Comparison of ENCODE assay signal across 10 mouse cellular contexts in the genomic region with DNA sequence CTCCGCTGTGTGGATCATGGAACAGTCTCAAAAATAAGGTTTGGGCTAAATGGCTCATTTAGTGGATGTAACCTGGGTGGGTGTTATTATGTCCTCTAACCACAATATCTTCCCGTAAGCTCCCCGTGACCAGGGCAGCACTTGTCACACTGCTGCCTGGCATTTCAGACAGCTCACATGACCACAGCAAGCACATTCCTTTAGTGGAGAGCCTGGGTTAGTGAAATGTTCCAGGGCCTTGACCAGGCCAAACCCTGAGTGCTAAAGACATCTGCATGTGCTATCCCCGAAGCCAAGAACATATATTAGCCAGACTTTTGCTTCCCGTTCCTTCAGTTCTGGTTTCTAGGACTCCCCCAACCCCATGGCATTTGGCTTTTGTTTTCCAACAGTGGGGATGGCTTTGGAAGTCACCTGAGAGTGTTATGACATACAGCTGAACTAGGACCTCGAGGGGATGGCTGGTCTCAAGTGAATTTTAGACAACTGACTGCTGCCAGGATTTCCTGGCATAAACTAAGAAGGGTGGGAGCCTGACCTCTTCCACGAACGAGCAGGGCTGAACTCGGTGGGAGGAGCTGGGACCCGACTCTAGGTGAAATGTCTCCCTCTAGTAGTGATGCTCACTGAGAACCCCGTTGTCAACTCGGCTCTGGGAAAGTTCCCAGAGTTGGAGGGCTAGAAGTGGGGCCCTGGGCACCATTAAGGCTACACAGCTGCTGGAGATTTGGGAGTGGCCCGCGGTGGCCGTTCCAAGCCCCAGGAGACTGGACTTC. TPM values are rescaled to one million over a fixed set of nuclear protein-coding genes. Genes with fewer than 3 reads are reported as not detected.
DNase-seq lines count a peak whose midpoint lies in the region; ATAC-seq and TF ChIP-seq lines count a peak whose summit lies in the region.
"Had no signal": no experiment of that assay in that cellular context is flagged by ENCODE, and none has a peak within 500 bp of the region (broad histone marks: within the 10 kb centered on the region; RNA-seq: fewer than 3 reads in every experiment).

No protein-coding gene starts in this region.

- no peak overlapping the region for H3K27ac ChIP-seq in lung, embryonic 14.5 days (ENCODE audit: low read depth)
- no peak overlapping the region for H3K27ac ChIP-seq in intestine, embryonic 15.5 days
- H3K27ac ChIP-seq in stomach, embryonic 15.5 days = no peak overlapping the region
- no peak overlapping the region for H3K27ac ChIP-seq in forebrain, postnatal 0 days (ENCODE audit: low read depth, low read length)

- H3K9ac ChIP-seq in lung, embryonic 14.5 days = no peak overlapping the region; the same call in 1 of the 2 replicates
- H3K9ac ChIP-seq in intestine, embryonic 15.5 days = no peak overlapping the region
- no peak overlapping the region for H3K9ac ChIP-seq in stomach, embryonic 15.5 days
- H3K9ac ChIP-seq in forebrain, postnatal 0 days = no peak overlapping the region

- H3K27me3 ChIP-seq in lung, embryonic 14.5 days (ENCODE audit: insufficient read depth, low read length) = no peaks in the 10 kb centered on the region
- H3K27me3 ChIP-seq in intestine, embryonic 15.5 days (replicated peaks) = no peaks in the 10 kb centered on the region
- no peaks in the 10 kb centered on the region for H3K27me3 ChIP-seq in stomach, embryonic 15.5 days (replicated peaks)
- no peaks in the 10 kb centered on the region for H3K27me3 ChIP-seq in forebrain, postnatal 0 days (ENCODE audit: insufficient read depth, low read length)

- no peak overlapping the region for H3K4me3 ChIP-seq in lung, embryonic 14.5 days (ENCODE audit: low read depth, low read length)
- H3K4me3 ChIP-seq in intestine, embryonic 15.5 days (replicated peaks) = no peak overlapping the region
- H3K4me3 ChIP-seq in stomach, embryonic 15.5 days (replicated peaks) = no peak overlapping the region
- no peak overlapping the region for H3K4me3 ChIP-seq in forebrain, postnatal 0 days (ENCODE audit: low read depth, low read length)

- WGBS in lung, embryonic 14.5 days = 26% methylated on average over 15 of the region's 15 CpGs
- WGBS in intestine, embryonic 15.5 days = 29% methylated on average over 15 of the region's 15 CpGs
- WGBS in stomach, embryonic 15.5 days = 28% methylated on average over 15 of the region's 15 CpGs
- 45% methylated on average over 15 of the region's 15 CpGs for whole genome bisulfite sequencing in forebrain, postnatal 0 days

- H3K4me2 ChIP-seq in lung, embryonic 14.5 days = peak overlapping the region; percentile 45
- peak overlapping the region; percentile 52 for H3K4me2 ChIP-seq in intestine, embryonic 15.5 days (replicated peaks)
- peak overlapping the region; percentile 40 for H3K4me2 ChIP-seq in stomach, embryonic 15.5 days
- H3K4me2 ChIP-seq in forebrain, postnatal 0 days (ENCODE audit: low read depth) = no peak overlapping the region
- H3K4me2 ChIP-seq: midbrain, embryonic 11.5 days had no signal

- peaks cover 13% of the 10 kb centered on the region for H3K36me3 ChIP-seq in lung, embryonic 14.5 days (ENCODE audit: insufficient read depth)
- peaks cover 1% of the 10 kb centered on the region; the same call in 1 of the 2 replicates for H3K36me3 ChIP-seq in intestine, embryonic 15.5 days
- H3K36me3 ChIP-seq in stomach, embryonic 15.5 days = 0 out of 2 replicates have a peak, but pooled peaks cover 6% of the 10 kb centered on the region
- peaks cover 34% of the 10 kb centered on the region for H3K36me3 ChIP-seq in forebrain, postnatal 0 days (ENCODE audit: insufficient read depth)

- no peaks in the 10 kb centered on the region for H3K4me1 ChIP-seq in lung, embryonic 14.5 days (ENCODE audit: insufficient read depth)
- H3K4me1 ChIP-seq in intestine, embryonic 15.5 days (replicated peaks) = no peaks in the 10 kb centered on the region
- peaks cover 5% of the 10 kb centered on the region for H3K4me1 ChIP-seq in stomach, embryonic 15.5 days
- H3K4me1 ChIP-seq in forebrain, postnatal 0 days (ENCODE audit: insufficient read depth) = no peaks in the 10 kb centered on the region

- H3K9me3 ChIP-seq in lung, embryonic 14.5 days (ENCODE audit: low read depth, low read length) = no peaks in the 10 kb centered on the region
- no peaks in the 10 kb centered on the region for H3K9me3 ChIP-seq in intestine, embryonic 15.5 days
- H3K9me3 ChIP-seq in stomach, embryonic 15.5 days = no peaks in the 10 kb centered on the region
- H3K9me3 ChIP-seq in forebrain, postnatal 0 days (ENCODE audit: low read length) = no peaks in the 10 kb centered on the region

- TF ChIP-seq CTCF in lung, embryonic 14.5 days (IDR thresholded peaks at IDR 0.05; ENCODE audit: low read depth) = no peak
- no peak for TF ChIP-seq CTCF in forebrain, postnatal 0 days (IDR thresholded peaks at IDR 0.05; ENCODE audit: low read depth)

- DNase-seq in adrenal gland, adult 2 months = peak; percentile 35
- no peak for DNase-seq in adrenal gland, adult 18-20 months (ENCODE audit: low spot score in 2 of 2)
- no peak for DNase-seq in lung, embryonic 14.5 days
- no peak for DNase-seq in lung, postnatal 14 days
- no peak for DNase-seq in forebrain, postnatal 0 days
- no peak for DNase-seq in spleen, postnatal 10 days (ENCODE audit: low spot score in 2 of 2)
- DNase-seq: gastrocnemius, postnatal 36 days had no signal

- no peak for ATAC-seq in lung, embryonic 14.5 days (ENCODE audit: insufficient read depth)
- no peak for ATAC-seq in intestine, embryonic 15.5 days
- no peak for ATAC-seq in stomach, embryonic 15.5 days (ENCODE audit: insufficient read depth, low FRiP score, low read depth)
- no peak for ATAC-seq in forebrain, postnatal 0 days

RNA-seq across cellular contexts. Expression of gene Gnpat, which starts 29.2 kb away (rescaled TPM):
- total RNA-seq in adrenal gland, adult 2 months (2021) = 100 to 1,000 TPM in 1 of 2 experiments, 10 to 100 TPM in 1; 81.0 to 108 TPM
- polyA plus RNA-seq in adrenal gland, adult 2 months (2012; rRNA removed) = 66.9 and 77.8 TPM in 2 replicates
- 100 to 1,000 TPM in 1 of 2 experiments, 10 to 100 TPM in 1; 94.9 to 110 TPM for total RNA-seq in adrenal gland, adult 18-20 months (2021)
- polyA plus RNA-seq in lung, embryonic 14.5 days (2014; fragmentation: Nextera tagmentation; extraction: Ambion mirVana) = 115 and 118 TPM in 2 replicates
- polyA plus RNA-seq in intestine, embryonic 15.5 days (2015; fragmentation: Nextera tagmentation; extraction: Ambion mirVana) = 82.6 and 83.9 TPM in 2 replicates
- polyA plus RNA-seq in stomach, embryonic 15.5 days (2015; fragmentation: Nextera tagmentation; extraction: Ambion mirVana) = 84.0 and 85.7 TPM in 2 replicates
- 51.8 and 52.9 TPM in 2 replicates for total RNA-seq in forebrain, postnatal 0 days (2014; rRNA removed)
- 42.7 and 51.7 TPM in 2 replicates for polyA plus RNA-seq in forebrain, postnatal 0 days (2015; fragmentation: Nextera tagmentation; extraction: Ambion mirVana)

RNA-seq across cellular contexts. Expression of gene 2810004N23Rik, which starts 29.3 kb away (rescaled TPM):
- total RNA-seq in adrenal gland, adult 2 months (2021) = 10 to 100 TPM; 25.9 to 28.0 TPM
- 7.6 and 10.7 TPM in 2 replicates for polyA plus RNA-seq in adrenal gland, adult 2 months (2012; rRNA removed)
- total RNA-seq in adrenal gland, adult 18-20 months (2021) = 10 to 100 TPM; 22.8 to 28.4 TPM
- 43.5 and 44.5 TPM in 2 replicates for polyA plus RNA-seq in lung, embryonic 14.5 days (2014; fragmentation: Nextera tagmentation; extraction: Ambion mirVana)
- 44.8 and 48.6 TPM in 2 replicates for polyA plus RNA-seq in intestine, embryonic 15.5 days (2015; fragmentation: Nextera tagmentation; extraction: Ambion mirVana)
- polyA plus RNA-seq in stomach, embryonic 15.5 days (2015; fragmentation: Nextera tagmentation; extraction: Ambion mirVana) = 44.9 and 45.3 TPM in 2 replicates
- total RNA-seq in forebrain, postnatal 0 days (2014; rRNA removed) = 25.2 and 33.8 TPM in 2 replicates
- polyA plus RNA-seq in forebrain, postnatal 0 days (2015; fragmentation: Nextera tagmentation; extraction: Ambion mirVana) = 19.9 and 23.4 TPM in 2 replicates

RNA-seq across cellular contexts. Expression of gene Trim67, which starts 40.7 kb away (rescaled TPM):
- 1 to 10 TPM; 1.4 to 3.5 TPM for total RNA-seq in adrenal gland, adult 2 months (2021)
- polyA plus RNA-seq in adrenal gland, adult 2 months (2012; rRNA removed) = 0.52 and 1.0 TPM in 2 replicates
- total RNA-seq in adrenal gland, adult 18-20 months (2021) = 1 to 10 TPM; 1.1 to 2.2 TPM
- 0.70 and 1.0 TPM in 2 replicates for polyA plus RNA-seq in lung, embryonic 14.5 days (2014; fragmentation: Nextera tagmentation; extraction: Ambion mirVana)
- polyA plus RNA-seq in intestine, embryonic 15.5 days (2015; fragmentation: Nextera tagmentation; extraction: Ambion mirVana) = 0.57 and 0.64 TPM in 2 replicates
- 0.63 and 0.74 TPM in 2 replicates for polyA plus RNA-seq in stomach, embryonic 15.5 days (2015; fragmentation: Nextera tagmentation; extraction: Ambion mirVana)
- total RNA-seq in forebrain, postnatal 0 days (2014; rRNA removed) = 64.2 and 68.3 TPM in 2 replicates
- polyA plus RNA-seq in forebrain, postnatal 0 days (2015; fragmentation: Nextera tagmentation; extraction: Ambion mirVana) = 21.9 and 25.7 TPM in 2 replicates

Comparison
In these comparisons a context has a peak if more than half of its experiments do, and no peak if none do; other contexts are left out.
1. RNA of gene Trim67, which starts 40.7 kb away (polyA plus RNA-seq): 21.9 to 25.7 TPM in forebrain, postnatal 0 days; 0.63 to 0.74 TPM in stomach, embryonic 15.5 days, 0.70 to 1.0 TPM in lung, embryonic 14.5 days, 0.57 to 0.64 TPM in intestine, embryonic 15.5 days and 0.52 to 1.0 TPM in adrenal gland, adult 2 months; every median in the first group is over 10 times any median in the second.